Mouse (Mus musculus) MEL (cell line): Measurements from ENCODE around the gene Col4a4. TPM values are rescaled to one million over a fixed set of nuclear protein-coding genes. Genes with fewer than 3 reads are reported as not detected.

Experiments used
- DNase-seq: peaks from one replicate; pipeline ENCODE4 v3.0.0; 2011; ENCODE audit warnings: low read depth, low spot score
- H3K27ac ChIP-seq: 2 replicates; pipeline ENCODE4 v1.5.1; 2012; ENCODE audit warnings: low read depth, mild to moderate bottlenecking, control low read depth, low read length, moderate library complexity; ENCODE audit not compliant: control insufficient read depth
- H3K27me3 ChIP-seq, 2 experiments: fragments of 150-350 bp in 1 of 2; sonication (generic) in 1 of 2; 2 replicates each; pipeline ENCODE4 v1.6.1; 2012; ENCODE audit warnings: low read length in 2 of 2, mild to moderate bottlenecking in 2 of 2, improper control_type of control experiment in 1 of 2, moderate library complexity in 1 of 2; ENCODE audit not compliant: insufficient read depth in 2 of 2, control insufficient read depth in 1 of 2
- H3K36me3 ChIP-seq, 2 experiments: 2 replicates each; pipeline ENCODE4 v1.6.1; 2012 to 2014; ENCODE audit warnings: low read length in 2 of 2, improper control_type of control experiment in 1 of 2, inconsistent platforms in 1 of 2, mild to moderate bottlenecking in 1 of 2; ENCODE audit not compliant: insufficient read depth in 2 of 2, control insufficient read depth in 1 of 2
- H3K4me1 ChIP-seq, 2 experiments: fragments of 150-350 bp in 1 of 2; sonication (generic) in 1 of 2; 2 replicates each; pipeline ENCODE4 v1.6.1; 2012; ENCODE audit warnings: low read length in 2 of 2, improper control_type of control experiment in 1 of 2, mild to moderate bottlenecking in 1 of 2; ENCODE audit not compliant: insufficient read depth in 2 of 2, control insufficient read depth in 1 of 2
- H3K4me3 ChIP-seq, 2 experiments: fragments of 150-350 bp in 1 of 2; sonication (generic) in 1 of 2; 2 replicates each; pipeline ENCODE4 v1.5.1; 2012; ENCODE audit warnings: low read depth in 2 of 2, low read length in 2 of 2, mild to moderate bottlenecking in 2 of 2, moderate library complexity in 2 of 2, control low read depth in 1 of 2, improper control_type of control experiment in 1 of 2; ENCODE audit not compliant: control insufficient read depth in 1 of 2, insufficient read depth in 1 of 2
- H3K79me2 ChIP-seq: 2 replicates; pipeline ENCODE4 v1.6.1; 2012; ENCODE audit warnings: mild to moderate bottlenecking, low read length, moderate library complexity; ENCODE audit not compliant: control insufficient read depth, poor library complexity, insufficient read depth
- H3K9ac ChIP-seq: 2 replicates; pipeline ENCODE4 v1.6.1; 2012; ENCODE audit warnings: low read depth, mild to moderate bottlenecking, control low read depth, low read length, moderate library complexity; ENCODE audit not compliant: control insufficient read depth, poor library complexity, severe bottlenecking
- H3K9me3 ChIP-seq: fragments of 150-350 bp; sonication (generic); replicated peaks from 2 replicates; pipeline ENCODE4 v1.6.1; 2012; ENCODE audit warnings: mild to moderate bottlenecking, low read length, improper control_type of control experiment, moderate library complexity; ENCODE audit not compliant: insufficient read depth
- CTCF ChIP-seq, 3 experiments: IDR thresholded peaks in 2 of 3; conservative IDR thresholded peaks in 1 of 3; 2 replicates each; pipeline ENCODE4 v1.5.1; 2011 to 2012; ENCODE audit warnings: low read length in 3 of 3, low read depth in 2 of 3, mild to moderate bottlenecking in 2 of 3, improper control_type of control experiment in 1 of 3, inconsistent platforms in 1 of 3, mixed read lengths in 1 of 3, moderate library complexity in 1 of 3; ENCODE audit not compliant: control insufficient read depth in 1 of 3, insufficient read depth in 1 of 3, poor library complexity in 1 of 3, severe bottlenecking in 1 of 3
- ELF1 ChIP-seq: IDR thresholded peaks from 2 replicates; pipeline ENCODE4 v1.6.1; 2014; ENCODE audit warnings: low read depth, mild to moderate bottlenecking, inconsistent platforms, low read length, improper control_type of control experiment, moderate library complexity
- EP300 ChIP-seq, 2 experiments: IDR thresholded peaks; 2 replicates each; pipeline ENCODE4 v1.6.1; 2011; ENCODE audit warnings: improper control_type of control experiment in 2 of 2, low read length in 2 of 2, low read depth in 1 of 2, mild to moderate bottlenecking in 1 of 2
- GABPA ChIP-seq: IDR thresholded peaks from 2 replicates; pipeline ENCODE4 v1.6.1; 2012; ENCODE audit warnings: low read depth, mild to moderate bottlenecking, inconsistent platforms, low read length, improper control_type of control experiment, moderate library complexity
- HCFC1 ChIP-seq: IDR thresholded peaks from 2 replicates; pipeline ENCODE4 v1.6.1; 2012; ENCODE audit warnings: low read depth, mild to moderate bottlenecking, inconsistent platforms, low read length, improper control_type of control experiment, moderate library complexity
- MAFK ChIP-seq: IDR thresholded peaks from 2 replicates; pipeline ENCODE4 v1.6.1; 2011; ENCODE audit warnings: low read depth, mild to moderate bottlenecking, low read length, improper control_type of control experiment, borderline replicate concordance
- MYB ChIP-seq: IDR thresholded peaks from 2 replicates; pipeline ENCODE4 v1.6.1; 2011; ENCODE audit warnings: mild to moderate bottlenecking, low read depth, low read length, improper control_type of control experiment
- NRF1 ChIP-seq: IDR thresholded peaks from 2 replicates; pipeline ENCODE4 v1.6.1; 2014; ENCODE audit warnings: low read depth, mild to moderate bottlenecking, inconsistent platforms, low read length, improper control_type of control experiment, moderate library complexity; ENCODE audit not compliant: poor library complexity, insufficient read depth, severe bottlenecking
- POLR2A ChIP-seq, 2 experiments: IDR thresholded peaks; 2 replicates each; pipeline ENCODE4 v1.6.1; 2011 to 2012; ENCODE audit warnings: low read length in 2 of 2, mild to moderate bottlenecking in 2 of 2, control low read depth in 1 of 2, improper control_type of control experiment in 1 of 2, low read depth in 1 of 2, moderate library complexity in 1 of 2; ENCODE audit not compliant: control insufficient read depth in 1 of 2, insufficient read depth in 1 of 2, poor library complexity in 1 of 2
- POLR2AphosphoS5 ChIP-seq: IDR thresholded peaks from 2 replicates; pipeline ENCODE4 v1.6.1; 2012; ENCODE audit warnings: low read depth, borderline replicate concordance, mild to moderate bottlenecking, inconsistent platforms, low read length, moderate library complexity, mixed read lengths
- RAD21 ChIP-seq: IDR thresholded peaks from 2 replicates; pipeline ENCODE4 v1.6.1; 2011; ENCODE audit warnings: mild to moderate bottlenecking, low read depth, low read length, improper control_type of control experiment
- SIN3A ChIP-seq: IDR thresholded peaks from 2 replicates; pipeline ENCODE4 v1.6.1; 2012; ENCODE audit warnings: low read length, improper control_type of control experiment, inconsistent platforms
- SMC3 ChIP-seq: IDR thresholded peaks from 2 replicates; pipeline ENCODE4 v1.6.1; 2011; ENCODE audit warnings: low read depth, low read length, improper control_type of control experiment
- USF1 ChIP-seq: IDR thresholded peaks from 2 replicates; pipeline ENCODE4 v1.6.1; 2014; ENCODE audit warnings: low read depth, mild to moderate bottlenecking, inconsistent platforms, low read length, improper control_type of control experiment, moderate library complexity
- USF2 ChIP-seq, 2 experiments: IDR thresholded peaks; 2 replicates each; pipeline ENCODE4 v1.6.1; 2011 to 2012; ENCODE audit warnings: improper control_type of control experiment in 2 of 2, low read length in 2 of 2, borderline replicate concordance in 1 of 2, inconsistent platforms in 1 of 2, low read depth in 1 of 2, mild to moderate bottlenecking in 1 of 2; ENCODE audit not compliant: insufficient read depth in 1 of 2
- ZC3H11A ChIP-seq: IDR thresholded peaks from 2 replicates; pipeline ENCODE4 v1.6.1; 2012; ENCODE audit warnings: low read depth, mild to moderate bottlenecking, inconsistent platforms, low read length, improper control_type of control experiment
- ZKSCAN1 ChIP-seq: IDR thresholded peaks from 2 replicates; pipeline ENCODE4 v1.6.1; 2012; ENCODE audit warnings: low read depth, mild to moderate bottlenecking, inconsistent platforms, low read length, improper control_type of control experiment, moderate library complexity
- ZNF384 ChIP-seq: IDR thresholded peaks from 2 replicates; pipeline ENCODE4 v1.6.1; 2012; ENCODE audit warnings: low read depth, mild to moderate bottlenecking, inconsistent platforms, low read length, improper control_type of control experiment
- polyA plus RNA-seq, 2 experiments: library from polyadenylated mRNA; stranded (reverse) in 1 of 2; unstranded in 1 of 2; fragments of >175 nt in 1 of 2; fragments of >200 nt in 1 of 2; gene quantifications; 2 replicates each; pipeline versions ENCODE4 v1.2.1 to v1.2.4; 2012; ENCODE audit warnings: low replicate concordance in 2 of 2, low read depth in 1 of 2; ENCODE audit not compliant: insufficient read length in 2 of 2, insufficient read depth in 1 of 2, missing spikeins in 1 of 2
- total RNA-seq: library from RNA; depleted of rRNA; stranded (reverse); fragments of 300-350 nt; gene quantifications from 2 replicates; pipeline ENCODE4 v1.2.3, GENCODE M21; 2012

The Col4a4 gene
- total and polyA plus RNA-seq, 3 experiments = 0.03 TPM; not detected in 2

GRCm38 (mm10) chr1:82575681-82576080 lies 11.0 kb downstream of the Col4a4 start:
- no peak overlapping the region for H3K9ac ChIP-seq
- peaks cover 0 to 16% of the 10 kb centered on the region in 2 experiments; a peak in 2 of 4 replicates for H3K36me3 ChIP-seq
- H3K27ac ChIP-seq = no peak overlapping the region
- no peaks in the 10 kb centered on the region for H3K9me3 ChIP-seq
- H3K4me1 ChIP-seq = peaks cover 17 to 20% of the 10 kb centered on the region in 2 experiments
- no peaks in the 10 kb centered on the region for H3K27me3 ChIP-seq
- no peak for TF ChIP-seq MAFK
- no peak for TF ChIP-seq ZC3H11A
- no peak for TF ChIP-seq MYB
- TF ChIP-seq POLR2A (IDR thresholded peaks at IDR 0.05; ENCODE audit: control insufficient read depth in 1 of 2, insufficient read depth in 1 of 2, low read depth in 1 of 2, low read length in 2 of 2, poor library complexity in 1 of 2) = no peak
- no peak for TF ChIP-seq USF1
- no peak for TF ChIP-seq SIN3A
- no peak for TF ChIP-seq ZKSCAN1
- no peak for TF ChIP-seq ELF1
- no peak overlapping the region for H3K4me3 ChIP-seq
- DNase-seq = no peak
- H3K79me2 ChIP-seq = no peaks in the 10 kb centered on the region

DNA sequence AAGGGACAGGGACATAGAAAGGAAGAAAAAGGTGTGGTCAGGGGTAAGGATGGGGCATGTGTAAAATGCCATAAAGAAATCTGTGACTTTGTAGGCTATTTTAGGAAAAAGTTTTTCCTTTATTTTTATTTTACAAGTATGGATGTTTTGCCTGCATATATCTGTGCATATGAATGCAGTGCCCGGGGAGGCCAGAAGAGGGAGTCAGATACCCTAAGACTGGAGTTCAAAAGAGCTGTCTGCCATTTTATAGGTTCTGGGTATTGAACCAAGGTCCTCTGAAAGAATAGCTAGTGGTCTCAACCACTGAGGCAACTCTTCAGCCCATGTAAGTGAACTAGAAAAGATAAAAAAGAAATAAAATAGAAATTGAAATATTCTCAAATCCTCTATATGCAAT lies 14.9 kb downstream of the Col4a4 start:
- H3K9me3 ChIP-seq = no peaks in the 10 kb centered on the region

GRCm38 (mm10) chr1:82569405-82569804 lies 17.2 kb downstream of the Col4a4 start:
- no peak for DNase-seq
- H3K79me2 ChIP-seq = no peaks in the 10 kb centered on the region
- H3K36me3 ChIP-seq = no peaks in the 10 kb centered on the region
- H3K9ac ChIP-seq = no peak overlapping the region
- no peak overlapping the region for H3K27ac ChIP-seq
- peaks cover 0 to 2% of the 10 kb centered on the region in 2 experiments; a peak in 2 of 4 replicates for H3K27me3 ChIP-seq
- TF ChIP-seq POLR2AphosphoS5 (no peak), EP300 (IDR thresholded peaks at IDR 0.05; ENCODE audit: low read depth in 1 of 2, low read length in 2 of 2) (no peak), ZNF384 (no peak), GABPA (no peak), HCFC1 (no peak), NRF1 (no peak)
- H3K9me3 ChIP-seq = no peaks in the 10 kb centered on the region
- no peak overlapping the region for H3K4me3 ChIP-seq
- no peaks in the 10 kb centered on the region for H3K4me1 ChIP-seq

More for the DNA sequence above, 14.9 kb downstream of the Col4a4 start:
- Histone ChIP-seq H3K79me2 (no peaks in the 10 kb centered on the region), H3K36me3 (no peaks in the 10 kb centered on the region), H3K4me3 (no peak overlapping the region), H3K27me3 (peaks cover 0 to 2% of the 10 kb centered on the region in 2 experiments; a peak in 2 of 4 replicates), H3K9ac (no peak overlapping the region)
- peak; percentile 98 for TF ChIP-seq SMC3
- TF ChIP-seq RAD21 = peak; percentile 95
- TF ChIP-seq USF2 (IDR thresholded peaks at IDR 0.05; ENCODE audit: borderline replicate concordance in 1 of 2, insufficient read depth in 1 of 2, low read depth in 1 of 2, low read length in 2 of 2) = no peak
- TF ChIP-seq ZC3H11A = peak; percentile 99
- TF ChIP-seq CTCF (IDR thresholded peaks at IDR 0.05 in 2 of 3, conservative IDR thresholded peaks at IDR 0.05 in 1 of 3; ENCODE audit: control insufficient read depth in 1 of 3, insufficient read depth in 1 of 3, low read depth in 2 of 3, low read length in 3 of 3, poor library complexity in 1 of 3, severe bottlenecking in 1 of 3) = peak; percentile 60 to 92 (median 65)
- TF ChIP-seq, all 39 proteins: peak for 4
- Histone ChIP-seq H3K27ac (no peak overlapping the region), H3K4me1 (no peaks in the 10 kb centered on the region)
- DNase-seq = peak; percentile 72
